ENCODE assay signal across 13 mouse cellular contexts in genomic region chr6:128132581-128132980, GRCm38 (mm10). TPM values are rescaled to one million over a fixed set of nuclear protein-coding genes. Genes with fewer than 3 reads are reported as not detected.
A peak's percentile ranks its signal among the peaks of the same experiment; 100 is the strongest.
DNase-seq lines count a peak whose midpoint lies in the region; ATAC-seq and TF ChIP-seq lines count a peak whose summit lies in the region.
"Had no signal": no experiment of that assay in that cellular context is flagged by ENCODE, and none has a peak within 500 bp of the region (broad histone marks: within the 10 kb centered on the region; RNA-seq: fewer than 3 reads in every experiment).

No protein-coding gene starts in this region.

- no peak for TF ChIP-seq POLR2A in liver, adult 2 months (IDR thresholded peaks at IDR 0.05; ENCODE audit: extremely low read depth, insufficient read depth, low read length)

- no peak overlapping the region for H3K4me3 ChIP-seq in heart, embryonic 12.5 days
- no peak overlapping the region for H3K4me3 ChIP-seq in heart, embryonic 11.5 days (ENCODE audit: low read depth, low read length)
- H3K4me3 ChIP-seq in liver, adult 2 months (ENCODE audit: insufficient read depth, low read depth, low read length): no peak overlapping the region
- no peak overlapping the region for H3K4me3 ChIP-seq in liver, embryonic 12.5 days
- no peak overlapping the region for H3K4me3 ChIP-seq in hindbrain, postnatal 0 days (ENCODE audit: low read length)
- H3K4me3 ChIP-seq: forebrain, embryonic 12.5 days had no signal

- H3K79me2 ChIP-seq in liver, adult 2 months (ENCODE audit: control insufficient read depth, insufficient read depth, low read length): peaks cover 7% of the 10 kb centered on the region; the same call in 1 of the 2 replicates

- no peak for ATAC-seq in heart, embryonic 12.5 days (ENCODE audit: insufficient number of reproducible peaks, low FRiP score)
- ATAC-seq in heart, embryonic 11.5 days (replicated peaks; ENCODE audit: insufficient number of reproducible peaks, low FRiP score, low TSS enrichment): no peak
- no peak for ATAC-seq in liver, embryonic 12.5 days
- ATAC-seq in hindbrain, postnatal 0 days: peak; percentile 24; the same call in 1 of the 2 replicates
- ATAC-seq: CD4-positive, CD25-positive, alpha-beta regulatory T cell, adult 4 months had no signal

- H3K9me3 ChIP-seq in heart, embryonic 12.5 days (replicated peaks): no peaks in the 10 kb centered on the region
- H3K9me3 ChIP-seq in heart, embryonic 11.5 days (replicated peaks; ENCODE audit: control insufficient read depth, low read length): no peaks in the 10 kb centered on the region
- H3K9me3 ChIP-seq in liver, embryonic 12.5 days (replicated peaks): no peaks in the 10 kb centered on the region
- H3K9me3 ChIP-seq in hindbrain, postnatal 0 days (ENCODE audit: low read length): no peaks in the 10 kb centered on the region
- H3K9me3 ChIP-seq: forebrain, embryonic 12.5 days had no signal

- H3K4me2 ChIP-seq in heart, embryonic 12.5 days: no peak overlapping the region
- no peak overlapping the region for H3K4me2 ChIP-seq in heart, embryonic 11.5 days
- H3K4me2 ChIP-seq in liver, embryonic 12.5 days: no peak overlapping the region
- no peak overlapping the region for H3K4me2 ChIP-seq in hindbrain, postnatal 0 days (ENCODE audit: low read depth, low read length)
- H3K4me2 ChIP-seq: forebrain, embryonic 12.5 days had no signal

- peak; percentile 61 for DNase-seq in liver, adult 2 months (ENCODE audit: extremely low read depth, low read depth, low spot score)
- DNase-seq in hindbrain, postnatal 0 days (ENCODE audit: low spot score): no peak
- DNase-seq in lung, postnatal 25 days (ENCODE audit: low spot score): peak; percentile 64
- no peak for DNase-seq in cerebellum, postnatal 36 days
- no peak for DNase-seq in cerebellum, adult 18-20 months
- DNase-seq: layer of hippocampus, adult 9-11 months; thymus, adult 18-20 months had no signal

- peaks cover 71% of the 10 kb centered on the region for H3K4me1 ChIP-seq in heart, embryonic 12.5 days (replicated peaks)
- peaks cover 63% of the 10 kb centered on the region for H3K4me1 ChIP-seq in heart, embryonic 11.5 days (ENCODE audit: control insufficient read depth, insufficient read depth, low read length)
- peaks cover 29% of the 10 kb centered on the region for H3K4me1 ChIP-seq in liver, adult 2 months (ENCODE audit: control insufficient read depth, insufficient read depth, low read length)
- peaks cover 38% of the 10 kb centered on the region for H3K4me1 ChIP-seq in liver, embryonic 12.5 days
- H3K4me1 ChIP-seq in hindbrain, postnatal 0 days (ENCODE audit: insufficient read depth, low read length): peaks cover 16% of the 10 kb centered on the region; the same call in 1 of the 2 replicates

- no peaks in the 10 kb centered on the region for H3K27me3 ChIP-seq in heart, embryonic 12.5 days (replicated peaks)
- no peaks in the 10 kb centered on the region for H3K27me3 ChIP-seq in heart, embryonic 11.5 days (ENCODE audit: control insufficient read depth, insufficient read depth, low read length)
- no peaks in the 10 kb centered on the region for H3K27me3 ChIP-seq in liver, adult 2 months (ENCODE audit: control insufficient read depth, insufficient read depth, low read length)
- no peaks in the 10 kb centered on the region for H3K27me3 ChIP-seq in liver, embryonic 12.5 days (replicated peaks)
- no peaks in the 10 kb centered on the region for H3K27me3 ChIP-seq in hindbrain, postnatal 0 days (ENCODE audit: insufficient read depth, low read length)
- H3K27me3 ChIP-seq: forebrain, embryonic 12.5 days had no signal

- TF ChIP-seq CTCF in liver, adult 2 months (IDR thresholded peaks at IDR 0.05; ENCODE audit: low read depth, low read length): no peak
- TF ChIP-seq CTCF in hindbrain, postnatal 0 days (IDR thresholded peaks at IDR 0.05; ENCODE audit: low read depth): no peak

- no peak overlapping the region for H3K9ac ChIP-seq in heart, embryonic 12.5 days
- H3K9ac ChIP-seq in heart, embryonic 11.5 days (ENCODE audit: low read depth, low read length): no peak overlapping the region
- H3K9ac ChIP-seq in liver, adult 2 months (ENCODE audit: low read depth, low read length): no peak overlapping the region
- no peak overlapping the region for H3K9ac ChIP-seq in liver, embryonic 12.5 days
- H3K9ac ChIP-seq in hindbrain, postnatal 0 days (replicated peaks; ENCODE audit: low read length): no peak overlapping the region
- H3K9ac ChIP-seq: forebrain, embryonic 12.5 days; liver, embryonic 14.5 days had no signal

- H3K27ac ChIP-seq in heart, embryonic 12.5 days (ENCODE audit: poor library complexity, severe bottlenecking): peak overlapping the region; percentile 39; the same call in 1 of the 2 replicates
- no peak overlapping the region for H3K27ac ChIP-seq in heart, embryonic 11.5 days (ENCODE audit: low read depth, low read length)
- peak overlapping the region; percentile 93 for H3K27ac ChIP-seq in liver, adult 2 months (replicated peaks; ENCODE audit: insufficient read depth, low read depth, low read length)
- H3K27ac ChIP-seq in liver, embryonic 12.5 days: no peak overlapping the region
- H3K27ac ChIP-seq in hindbrain, postnatal 0 days: no peak overlapping the region
- H3K27ac ChIP-seq: forebrain, embryonic 12.5 days; liver, embryonic 14.5 days had no signal

- H3K36me3 ChIP-seq in heart, embryonic 12.5 days: peaks cover 11% of the 10 kb centered on the region; the same call in 1 of the 2 replicates
- H3K36me3 ChIP-seq in heart, embryonic 11.5 days (ENCODE audit: control insufficient read depth, insufficient read depth, low read length): no peaks in the 10 kb centered on the region
- H3K36me3 ChIP-seq in liver, adult 2 months (ENCODE audit: control insufficient read depth, insufficient read depth, low read length): no peaks in the 10 kb centered on the region
- no peaks in the 10 kb centered on the region for H3K36me3 ChIP-seq in liver, embryonic 12.5 days
- H3K36me3 ChIP-seq in hindbrain, postnatal 0 days (ENCODE audit: insufficient read depth, low read length): no peaks in the 10 kb centered on the region
- H3K36me3 ChIP-seq: forebrain, embryonic 12.5 days had no signal

- 80% methylated on average over 6 of the region's 6 CpGs for WGBS in heart, embryonic 12.5 days
- 84% methylated on average over 6 of the region's 6 CpGs for WGBS in heart, embryonic 11.5 days (ENCODE audit: insufficient replicate concordance)
- 77% methylated on average over 6 of the region's 6 CpGs for WGBS in liver, adult 2 months
- WGBS in liver, embryonic 12.5 days (ENCODE audit: insufficient replicate concordance): 74% methylated on average over 6 of the region's 6 CpGs
- 71% methylated on average over 6 of the region's 6 CpGs for WGBS in hindbrain, postnatal 0 days

RNA-seq across cellular contexts. Expression of gene Tspan9, which starts 10.8 kb away (rescaled TPM):
- polyA plus RNA-seq in heart, embryonic 12.5 days (2016; fragmentation: Nextera tagmentation; extraction: Ambion mirVana): 172 and 183 TPM in 2 replicates
- 130 and 148 TPM in 2 replicates for polyA plus RNA-seq in heart, embryonic 11.5 days (2014; fragmentation: Nextera tagmentation; extraction: Ambion mirVana)
- 23.2 and 35.8 TPM in 2 replicates for total RNA-seq in liver, adult 2 months (2014; rRNA removed)
- polyA plus RNA-seq in liver, adult 2 months (2012; rRNA removed): 39.1 and 40.0 TPM in 2 replicates
- polyA plus RNA-seq in liver, embryonic 12.5 days (2016; fragmentation: Nextera tagmentation; extraction: Ambion mirVana): 23.3 and 26.4 TPM in 2 replicates
- 177 and 266 TPM in 2 replicates for total RNA-seq in hindbrain, postnatal 0 days (2014; rRNA removed)
- polyA plus RNA-seq in hindbrain, postnatal 0 days (2015; fragmentation: Nextera tagmentation; extraction: Ambion mirVana): 70.1 and 73.8 TPM in 2 replicates

Comparison
In these comparisons a context has a peak if more than half of its experiments do, and no peak if none do; other contexts are left out.
1. H3K27ac ChIP-seq: peak in heart, embryonic 12.5 days (single experiment) and liver, adult 2 months (single experiment); none in heart, embryonic 11.5 days (single experiment), liver, embryonic 12.5 days (single experiment) and hindbrain, postnatal 0 days (single experiment).
2. DNase-seq: peak in liver, adult 2 months (single experiment) and lung, postnatal 25 days (single experiment); none in hindbrain, postnatal 0 days (single experiment), cerebellum, postnatal 36 days (0 of 2) and cerebellum, adult 18-20 months (0 of 2).